Mouse (Mus musculus) kidney, embryonic 14.5 days (tissue): ENCODE measurements around the gene Igsf10. TPM values are rescaled to one million over a fixed set of nuclear protein-coding genes. Genes with fewer than 3 reads are reported as not detected.

Source experiments
- ATAC-seq: fragments of 200-750 bp; cut with Nextera tagmentation; 2 replicates; pipeline ENCODE4 v1.8.0; 2017; ENCODE audit warnings: moderate number of reproducible peaks, mild to moderate bottlenecking, moderate TSS enrichment, moderate library complexity; ENCODE audit not compliant: low FRiP score, low TSS enrichment
- H3K27ac ChIP-seq: fragments of 300-500 bp; sonication (generic); 2 replicates; pipeline ENCODE4 v1.5.1; 2014; ENCODE audit warnings: low read depth, mild to moderate bottlenecking, low read length, moderate library complexity, mixed read lengths
- H3K27me3 ChIP-seq: fragments of 300-500 bp; sonication (generic); 2 replicates; pipeline ENCODE4 v1.6.1; 2014; ENCODE audit warnings: mild to moderate bottlenecking, low read length; ENCODE audit not compliant: control insufficient read depth, insufficient read depth
- H3K36me3 ChIP-seq: fragments of 300-500 bp; sonication (generic); 2 replicates; pipeline ENCODE4 v1.6.1; 2014; ENCODE audit warnings: low read length, mixed read lengths; ENCODE audit not compliant: control insufficient read depth, insufficient read depth
- H3K4me1 ChIP-seq: fragments of 300-500 bp; sonication (generic); 2 replicates; pipeline ENCODE4 v1.6.1; 2014; ENCODE audit warnings: low read length, mixed read lengths; ENCODE audit not compliant: control insufficient read depth, insufficient read depth
- H3K4me2 ChIP-seq: fragments of 300-500 bp; sonication (generic); replicated peaks from 2 replicates; pipeline ENCODE4 v1.6.1; 2014; ENCODE audit warnings: low read depth, mild to moderate bottlenecking, low read length
- H3K4me3 ChIP-seq: fragments of 300-500 bp; sonication (generic); 2 replicates; pipeline ENCODE4 v1.5.1; 2014; ENCODE audit warnings: mild to moderate bottlenecking, low read length
- H3K9ac ChIP-seq: fragments of 300-500 bp; sonication (generic); 2 replicates; pipeline ENCODE4 v1.6.1; 2014; ENCODE audit warnings: low read depth, mild to moderate bottlenecking, low read length, moderate library complexity
- H3K9me3 ChIP-seq: fragments of 300-500 bp; sonication (generic); 2 replicates; pipeline ENCODE4 v1.6.1; 2016; ENCODE audit warnings: low read length; ENCODE audit not compliant: control insufficient read depth
- WGBS: fragments of 180-500 bp; shearing (Covaris S2); extraction: QIAGEN DNeasy Blood & Tissue Kit; methylation state at CpG from one replicate; pipeline ENCODE4 v1.1.7; 2014; 5-methylcytosine and 5-hydroxymethylcytosine counted together
- polyA plus RNA-seq: library from polyadenylated mRNA; unstranded; fragments of >200 nt; fragmentation: Nextera tagmentation; extraction: Ambion mirVana; gene quantifications from 2 replicates; pipeline ENCODE4 v1.2.1, GENCODE M21; 2014

Gene Igsf10
- polyA plus RNA-seq, 1 experiment from 2014 or later = 4.4 TPM

DNA sequence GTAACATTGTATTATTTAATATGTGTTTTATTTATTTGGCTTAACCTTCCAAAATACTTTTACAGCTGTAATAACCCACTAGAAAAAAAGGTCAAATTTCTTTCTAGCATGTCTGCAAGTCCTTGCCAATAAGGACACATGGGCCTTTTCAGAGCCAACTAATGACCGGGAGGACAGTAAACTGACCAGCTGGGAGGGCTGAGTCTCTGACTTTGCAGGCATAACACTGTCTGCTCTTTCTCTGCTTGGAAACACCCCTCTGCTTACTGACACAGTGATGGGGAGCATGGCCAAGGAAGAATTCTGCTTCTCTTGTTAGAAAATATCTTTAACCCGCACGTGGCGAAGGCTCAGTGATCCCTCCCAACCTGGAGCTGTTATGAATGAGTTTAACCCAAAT lies 1.2 kb downstream of the Igsf10 start:
- no peak overlapping the region for H3K9ac ChIP-seq
- peak overlapping the region; percentile 70 for H3K4me2 ChIP-seq
- H3K4me1 ChIP-seq = no peaks in the 10 kb centered on the region
- no peaks in the 10 kb centered on the region for H3K9me3 ChIP-seq
- ATAC-seq = no peak
- H3K36me3 ChIP-seq = no peaks in the 10 kb centered on the region; the same call in 1 of the 2 replicates
- no peaks in the 10 kb centered on the region for H3K27me3 ChIP-seq
- no peak overlapping the region for H3K27ac ChIP-seq
- 54% methylated on average over 4 of the region's 4 CpGs for WGBS
- H3K4me3 ChIP-seq = peak overlapping the region; percentile 69

- 71% methylated on average over 11 of the region's 11 CpGs for WGBS
- Histone ChIP-seq H3K27me3 (no peaks in the 10 kb centered on the region), H3K9me3 (no peaks in the 10 kb centered on the region), H3K27ac (no peak overlapping the region), H3K4me2 (no peak overlapping the region), H3K4me3 (no peak overlapping the region), H3K9ac (no peak overlapping the region), H3K36me3 (no peaks in the 10 kb centered on the region; the same call in 1 of the 2 replicates), H3K4me1 (no peaks in the 10 kb centered on the region)
- ATAC-seq = no peak
These were observed 2.4 kb downstream of the Igsf10 start for GRCm38 (mm10) chr3:59341647-59342427.

DNA sequence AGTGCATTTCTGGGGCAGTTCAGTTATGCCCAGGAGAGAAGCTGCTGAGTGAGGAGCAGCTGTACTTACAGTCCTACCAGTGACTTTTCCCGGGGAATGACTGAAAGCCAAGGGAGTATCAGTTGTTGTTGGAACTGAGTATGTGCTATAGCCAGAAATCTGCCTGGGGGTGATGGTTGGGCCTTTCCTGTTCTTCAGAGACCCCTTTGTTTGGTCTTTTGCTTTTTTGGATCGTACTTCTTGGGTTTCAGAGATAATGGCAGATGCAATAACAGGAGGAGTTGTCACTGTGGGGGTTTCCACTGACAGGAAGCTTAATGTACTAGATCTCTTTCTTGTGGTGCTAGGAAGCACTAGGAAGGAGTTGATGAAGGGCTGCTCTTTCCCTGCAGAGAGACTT lies 15.7 kb downstream of the Igsf10 start:
- peaks cover 15% of the 10 kb centered on the region; the same call in 1 of the 2 replicates for H3K36me3 ChIP-seq

DNA sequence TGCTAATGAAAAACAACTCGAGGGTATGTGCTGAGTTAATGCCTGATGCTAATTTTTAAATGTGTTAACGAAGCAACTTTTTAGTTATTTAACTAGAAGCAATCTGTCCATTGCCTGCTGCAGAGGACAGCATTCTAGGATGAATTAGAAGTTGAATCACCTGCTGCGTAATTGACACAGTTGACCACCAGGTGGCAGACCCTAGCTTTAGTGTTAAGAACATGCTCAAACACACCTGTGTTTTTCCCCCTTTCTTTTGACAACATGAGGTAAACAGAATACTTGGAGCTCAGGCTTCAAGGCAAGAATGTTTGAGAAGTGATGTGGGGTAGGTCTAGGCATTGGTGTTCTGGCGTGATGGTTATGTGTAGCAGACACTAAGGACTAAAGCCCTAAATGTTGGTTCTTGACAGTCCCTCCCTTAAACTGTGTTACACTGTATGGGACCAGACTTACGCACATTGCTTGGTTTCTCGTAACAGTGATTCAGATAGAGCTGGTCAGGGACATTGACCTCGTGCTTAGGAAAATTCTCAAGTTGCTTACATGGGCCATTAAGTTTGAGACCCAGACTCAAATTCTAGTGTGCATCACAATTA lies 22.8 kb downstream of the Igsf10 start:
- H3K36me3 ChIP-seq = peaks cover 18% of the 10 kb centered on the region; the same call in 1 of the 2 replicates
- 36% methylated on average over 7 of the region's 7 CpGs for WGBS

More for the DNA sequence above, 15.7 kb downstream of the Igsf10 start:
- H3K27me3 ChIP-seq = no peaks in the 10 kb centered on the region
- no peak overlapping the region for H3K9ac ChIP-seq
- H3K4me3 ChIP-seq = no peak overlapping the region
- no peak overlapping the region for H3K27ac ChIP-seq
- no peak overlapping the region for H3K4me2 ChIP-seq
- no peaks in the 10 kb centered on the region for H3K4me1 ChIP-seq
- WGBS = 94% methylated on average over 2 of the region's 2 CpGs
- ATAC-seq = no peak
- no peaks in the 10 kb centered on the region; the same call in 1 of the 2 replicates for H3K9me3 ChIP-seq

DNA sequence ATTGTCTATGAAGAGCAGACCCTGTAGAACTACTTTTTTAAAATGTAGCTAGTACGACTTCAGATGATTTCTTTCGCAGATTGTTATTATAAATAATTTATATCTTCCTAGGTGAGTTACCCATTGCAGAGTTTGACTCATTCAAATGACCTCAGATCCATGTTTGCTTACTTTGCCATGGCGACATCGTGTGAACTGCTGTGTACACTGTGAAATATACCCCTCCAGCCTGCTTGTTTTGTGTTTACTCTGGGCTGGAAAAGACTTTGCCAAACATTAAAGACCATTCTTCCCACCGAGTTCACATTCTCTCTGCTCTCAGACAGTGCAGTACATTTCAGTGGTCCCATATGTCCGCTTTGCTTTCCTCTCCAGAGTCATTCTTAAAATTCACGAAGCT lies 28.1 kb downstream of the Igsf10 start:
- H3K36me3 ChIP-seq = peaks cover 14% of the 10 kb centered on the region; the same call in 1 of the 2 replicates
- ATAC-seq = no peak

More for the DNA sequence above, 22.8 kb downstream of the Igsf10 start:
- Histone ChIP-seq H3K9ac (no peak overlapping the region), H3K4me3 (no peak overlapping the region), H3K9me3 (no peaks in the 10 kb centered on the region), H3K4me2 (no peak overlapping the region), H3K27ac (no peak overlapping the region), H3K4me1 (no peaks in the 10 kb centered on the region), H3K27me3 (no peaks in the 10 kb centered on the region)
- peak; percentile 24; the same call in 1 of the 2 replicates for ATAC-seq

DNA sequence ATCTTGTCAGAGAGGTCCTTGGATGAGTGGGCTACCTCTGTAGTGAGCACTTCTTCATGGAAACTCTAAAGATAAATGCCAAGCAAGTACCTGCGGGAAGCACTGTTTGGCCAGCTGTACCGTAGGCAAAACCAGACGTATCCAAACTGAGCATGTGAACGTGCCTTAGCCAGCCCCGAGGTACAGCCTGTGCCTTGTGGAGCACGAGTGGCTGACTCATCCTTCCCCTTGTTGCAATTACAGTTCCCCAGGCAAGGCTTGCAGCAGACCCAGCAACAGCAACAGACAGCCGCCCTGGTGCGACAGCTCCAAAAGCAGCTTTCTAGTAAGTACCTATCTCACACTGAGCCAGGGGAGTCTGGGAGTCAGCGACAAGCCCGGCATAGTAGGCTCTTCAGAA lies 31.6 kb downstream of the Igsf10 start:
- 94% methylated on average over 10 of the region's 10 CpGs for WGBS
- Histone ChIP-seq H3K4me1 (no peaks in the 10 kb centered on the region), H3K27me3 (no peaks in the 10 kb centered on the region), H3K9ac (no peak overlapping the region), H3K4me3 (no peak overlapping the region), H3K27ac (no peak overlapping the region), H3K4me2 (no peak overlapping the region), H3K36me3 (no peaks in the 10 kb centered on the region; the same call in 1 of the 2 replicates), H3K9me3 (no peaks in the 10 kb centered on the region)
- no peak for ATAC-seq

More for the DNA sequence above, 28.1 kb downstream of the Igsf10 start:
- no peaks in the 10 kb centered on the region for H3K4me1 ChIP-seq
- no peaks in the 10 kb centered on the region for H3K27me3 ChIP-seq
- H3K9me3 ChIP-seq = no peaks in the 10 kb centered on the region
- no peak overlapping the region for H3K4me2 ChIP-seq
- no peak overlapping the region for H3K9ac ChIP-seq
- no peak overlapping the region for H3K4me3 ChIP-seq
- H3K27ac ChIP-seq = no peak overlapping the region
- 72% methylated on average over 7 of the region's 7 CpGs for WGBS

GRCm38 (mm10) chr3:59305518-59305917 lies 38.7 kb downstream of the Igsf10 start:
- Histone ChIP-seq H3K4me1 (no peaks in the 10 kb centered on the region), H3K9me3 (no peaks in the 10 kb centered on the region), H3K36me3 (no peaks in the 10 kb centered on the region), H3K4me3 (no peak overlapping the region), H3K4me2 (no peak overlapping the region), H3K27ac (no peak overlapping the region), H3K27me3 (no peaks in the 10 kb centered on the region), H3K9ac (no peak overlapping the region)
- WGBS = 99% methylated on average over 2 of the region's 2 CpGs
- no peak for ATAC-seq

DNA sequence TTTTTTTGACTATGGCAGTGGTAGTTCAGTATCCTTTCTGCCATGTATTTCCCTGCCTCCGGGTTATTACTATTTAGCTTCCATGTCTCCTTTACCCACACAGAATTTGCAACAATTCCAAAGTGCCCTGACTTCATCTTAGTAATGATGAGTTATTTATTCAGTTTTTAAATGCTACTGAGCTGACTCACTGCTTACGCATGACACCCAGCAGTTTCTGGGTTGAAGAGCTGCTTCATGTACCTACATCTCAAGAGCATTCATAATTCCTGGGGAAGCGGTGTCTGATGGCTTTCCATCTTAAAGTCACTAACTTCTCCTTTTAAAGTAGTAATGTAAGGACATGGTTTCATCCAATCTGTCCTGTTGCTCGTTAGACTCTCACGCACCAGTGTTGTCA lies 39.2 kb downstream of the Igsf10 start:
- no peaks in the 10 kb centered on the region for H3K4me1 ChIP-seq
- no peak overlapping the region for H3K4me2 ChIP-seq
- no peak overlapping the region for H3K4me3 ChIP-seq
- no peaks in the 10 kb centered on the region for H3K27me3 ChIP-seq
- no peak overlapping the region for H3K27ac ChIP-seq
- no peaks in the 10 kb centered on the region for H3K9me3 ChIP-seq
- 97% methylated on average over 5 of the region's 5 CpGs for WGBS
- H3K9ac ChIP-seq = no peak overlapping the region
- no peak for ATAC-seq
- H3K36me3 ChIP-seq = no peaks in the 10 kb centered on the region

- 87% methylated on average over 16 of the region's 16 CpGs for WGBS
- ATAC-seq = no peak
- no peak overlapping the region for H3K4me3 ChIP-seq
- H3K9ac ChIP-seq = no peak overlapping the region
- no peaks in the 10 kb centered on the region for H3K27me3 ChIP-seq
- no peaks in the 10 kb centered on the region for H3K36me3 ChIP-seq
- H3K4me2 ChIP-seq = no peak overlapping the region
- no peaks in the 10 kb centered on the region for H3K4me1 ChIP-seq
- no peak overlapping the region for H3K27ac ChIP-seq
- H3K9me3 ChIP-seq = no peaks in the 10 kb centered on the region
These were observed 46.5 kb downstream of the Igsf10 start for GRCm38 (mm10) chr3:59297653-59298052.
